Mouse (Mus musculus) midbrain, embryonic 10.5 days (tissue): ENCODE results near the gene 5330417H12Rik. TPM values are rescaled to one million over a fixed set of nuclear protein-coding genes. Genes with fewer than 3 reads are reported as not detected.

Experiments used
- DNase-seq: peaks from one replicate; pipeline ENCODE4 v3.0.0-alpha.2; 2017; ENCODE audit warnings: low spot score
- H3K27ac ChIP-seq: fragments of 300-500 bp; sonication (generic); replicated peaks from 2 replicates; pipeline ENCODE4 v1.5.1; 2016; ENCODE audit warnings: mild to moderate bottlenecking
- H3K27me3 ChIP-seq: fragments of 300-500 bp; sonication (generic); 2 replicates; pipeline ENCODE4 v1.6.1; 2016; ENCODE audit warnings: low read depth, mild to moderate bottlenecking; ENCODE audit not compliant: poor library complexity, severe bottlenecking
- H3K36me3 ChIP-seq: fragments of 300-500 bp; sonication (generic); 2 replicates; pipeline ENCODE4 v1.6.1; 2016; ENCODE audit warnings: mild to moderate bottlenecking, moderate library complexity
- H3K4me1 ChIP-seq: fragments of 300-500 bp; sonication (generic); 2 replicates; pipeline ENCODE4 v1.6.1; 2016
- H3K4me3 ChIP-seq: fragments of 300-500 bp; sonication (generic); 2 replicates; pipeline ENCODE4 v1.5.1; 2016; ENCODE audit warnings: mild to moderate bottlenecking, moderate library complexity
- H3K9me3 ChIP-seq: fragments of 300-500 bp; sonication (generic); replicated peaks from 2 replicates; pipeline ENCODE4 v1.6.1; 2016; ENCODE audit warnings: mild to moderate bottlenecking
- WGBS: fragments of 180-500 bp; shearing (Covaris S2); methylation state at CpG from one replicate; pipeline ENCODE4 v1.1.7; 2016; 5-methylcytosine and 5-hydroxymethylcytosine counted together
- polyA plus RNA-seq: library from polyadenylated mRNA; unstranded; fragments of >200 nt; fragmentation: Nextera tagmentation; extraction: Ambion mirVana; gene quantifications from 2 replicates; pipeline ENCODE4 v1.2.1, GENCODE M21; 2016

5330417H12Rik gene
- polyA plus RNA-seq, 1 experiment from 2014 or later = not detected

GRCm38 (mm10) chr7:107651821-107652220 is 26.9 kb upstream of the 5330417H12Rik start:
- H3K27ac ChIP-seq = no peak overlapping the region
- H3K27me3 ChIP-seq = no peaks in the 10 kb centered on the region
- no peak for DNase-seq
- H3K36me3 ChIP-seq = no peaks in the 10 kb centered on the region
- peaks cover 6% of the 10 kb centered on the region for H3K4me1 ChIP-seq
- no peak overlapping the region for H3K4me3 ChIP-seq
- WGBS = 71% methylated on average over 1 of the region's 1 CpGs
- no peaks in the 10 kb centered on the region for H3K9me3 ChIP-seq

DNA sequence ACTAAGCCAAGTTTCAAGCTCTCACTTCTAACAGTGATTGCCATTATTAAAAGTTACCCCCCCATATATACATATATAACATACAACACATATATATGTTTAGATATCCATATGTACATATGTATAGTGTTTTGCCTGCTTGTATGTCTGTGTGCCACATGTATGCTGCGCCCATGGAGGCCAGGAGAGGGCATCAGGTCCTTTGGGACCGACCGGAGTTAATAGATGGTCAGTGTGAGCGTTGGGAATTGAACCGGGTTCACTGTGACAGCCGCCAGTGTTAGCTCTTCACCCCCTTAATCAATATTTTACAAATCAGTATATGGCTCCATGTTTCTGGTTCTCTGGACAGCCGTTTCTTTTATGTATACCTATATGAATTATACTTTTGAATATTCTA is 25.0 kb upstream of the 5330417H12Rik start:
- H3K36me3 ChIP-seq = no peaks in the 10 kb centered on the region
- H3K9me3 ChIP-seq = 0 out of 2 replicates have a peak, but pooled peaks cover 1% of the 10 kb centered on the region
- no peak overlapping the region for H3K4me3 ChIP-seq
- no peaks in the 10 kb centered on the region for H3K27me3 ChIP-seq
- peaks cover 6% of the 10 kb centered on the region for H3K4me1 ChIP-seq
- H3K27ac ChIP-seq = no peak overlapping the region
- DNase-seq = no peak
- WGBS = 89% methylated on average over 7 of the region's 7 CpGs

- DNase-seq = no peak
- 88% methylated on average over 12 of the region's 12 CpGs for WGBS
Observed at GRCm38 (mm10) chr7:107648937-107649688, 24.2 kb upstream of the 5330417H12Rik start.

DNA sequence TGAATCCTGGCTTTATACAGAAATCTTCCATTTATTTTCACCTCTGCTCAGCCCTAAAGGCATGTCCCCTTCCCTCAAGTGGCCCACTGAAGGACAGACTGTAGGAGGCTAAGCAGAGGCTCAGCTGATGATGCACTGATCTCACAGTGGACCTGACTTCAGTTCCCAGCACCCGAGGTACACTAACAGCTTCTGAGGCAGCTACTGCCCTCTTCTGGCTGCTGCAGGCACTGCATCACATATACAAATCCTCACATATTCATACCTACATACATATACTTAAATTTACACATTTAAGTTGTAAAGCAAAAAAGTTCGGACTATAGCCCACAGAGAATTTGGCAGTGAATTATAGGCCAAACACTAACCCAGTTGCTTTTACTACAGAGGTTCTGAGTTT is 20.0 kb upstream of the 5330417H12Rik start:
- H3K4me3 ChIP-seq = no peak overlapping the region
- H3K4me1 ChIP-seq = peaks cover 6% of the 10 kb centered on the region
- no peaks in the 10 kb centered on the region for H3K36me3 ChIP-seq
- 89% methylated on average over 2 of the region's 2 CpGs for WGBS
- no peak for DNase-seq
- H3K27me3 ChIP-seq = no peaks in the 10 kb centered on the region
- H3K27ac ChIP-seq = no peak overlapping the region
- H3K9me3 ChIP-seq = 0 out of 2 replicates have a peak, but pooled peaks cover 3% of the 10 kb centered on the region

More at GRCm38 (mm10) chr7:107648937-107649688, 24.2 kb upstream of the 5330417H12Rik start:
- Histone ChIP-seq H3K9me3 (0 out of 2 replicates have a peak, but pooled peaks cover 3% of the 10 kb centered on the region), H3K27ac (no peak overlapping the region), H3K36me3 (no peaks in the 10 kb centered on the region), H3K27me3 (no peaks in the 10 kb centered on the region), H3K4me1 (peaks cover 6% of the 10 kb centered on the region), H3K4me3 (no peak overlapping the region)

DNA sequence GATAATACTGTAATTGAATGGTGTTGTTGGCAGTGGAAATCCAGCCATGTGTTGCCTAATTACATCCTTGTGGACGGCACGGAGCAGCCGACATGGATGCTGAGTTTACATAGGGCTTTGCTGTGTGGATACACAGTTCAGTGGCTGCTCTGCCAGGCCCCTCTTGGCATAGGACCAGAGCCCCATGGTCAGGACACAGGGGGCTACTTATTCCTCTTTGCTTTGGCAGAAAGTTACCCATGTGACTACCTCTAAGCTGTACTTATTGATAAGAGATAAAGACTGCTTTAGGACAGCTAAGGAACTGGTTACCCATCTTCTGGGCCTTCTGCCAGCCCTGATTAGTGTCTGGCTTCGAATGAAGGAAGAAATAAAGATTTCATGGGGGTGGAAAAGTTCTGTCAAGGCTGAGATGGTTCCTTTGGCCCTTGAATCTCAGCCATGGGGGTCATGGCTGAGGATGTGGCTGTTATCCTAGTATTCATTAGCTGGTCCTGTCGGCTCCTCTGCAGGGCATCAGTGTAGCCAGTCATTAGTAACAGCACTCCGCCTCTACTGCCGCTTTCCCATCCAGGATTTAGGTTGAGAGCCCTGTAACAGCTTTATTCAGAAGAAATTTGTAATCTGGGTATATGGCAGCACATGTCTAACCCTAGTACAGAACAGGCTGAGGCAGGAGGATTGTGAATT is 17.8 kb upstream of the 5330417H12Rik start:
- no peak for DNase-seq
- no peaks in the 10 kb centered on the region for H3K36me3 ChIP-seq
- H3K4me1 ChIP-seq = no peaks in the 10 kb centered on the region
- H3K9me3 ChIP-seq = 0 out of 2 replicates have a peak, but pooled peaks cover 3% of the 10 kb centered on the region
- no peak overlapping the region for H3K4me3 ChIP-seq
- WGBS = 89% methylated on average over 7 of the region's 7 CpGs
- no peaks in the 10 kb centered on the region for H3K27me3 ChIP-seq
- H3K27ac ChIP-seq = no peak overlapping the region

- no peak overlapping the region for H3K4me3 ChIP-seq
- no peaks in the 10 kb centered on the region for H3K4me1 ChIP-seq
- no peak for DNase-seq
- no peaks in the 10 kb centered on the region for H3K27me3 ChIP-seq
- H3K9me3 ChIP-seq = no peaks in the 10 kb centered on the region
- no peak overlapping the region for H3K27ac ChIP-seq
- H3K36me3 ChIP-seq = no peaks in the 10 kb centered on the region
- 90% methylated on average over 5 of the region's 5 CpGs for WGBS
Observed at GRCm38 (mm10) chr7:107638026-107638425, 13.1 kb upstream of the 5330417H12Rik start.

DNA sequence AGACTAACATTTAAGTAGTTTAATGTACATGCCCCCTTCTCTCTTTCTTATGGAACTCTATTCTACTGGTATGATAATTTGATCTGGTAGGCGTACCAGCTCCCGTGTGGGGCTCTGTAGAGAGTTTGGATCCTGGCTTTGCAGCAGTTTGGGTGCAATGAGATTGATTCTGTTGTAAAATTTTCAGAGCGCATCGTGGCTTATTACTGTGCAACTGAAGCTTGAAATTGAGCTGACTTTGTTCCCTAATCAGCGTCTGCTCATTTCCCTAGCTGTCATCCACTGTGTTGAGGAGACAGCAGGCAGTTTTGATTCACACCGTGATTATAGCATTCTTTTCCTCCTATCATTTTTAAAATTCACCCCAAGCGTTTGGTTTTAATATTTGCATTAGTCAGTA is 12.4 kb upstream of the 5330417H12Rik start:
- Histone ChIP-seq H3K36me3 (no peaks in the 10 kb centered on the region), H3K4me1 (no peaks in the 10 kb centered on the region), H3K27ac (no peak overlapping the region), H3K27me3 (no peaks in the 10 kb centered on the region), H3K4me3 (no peak overlapping the region), H3K9me3 (no peaks in the 10 kb centered on the region)
- DNase-seq = no peak
- WGBS = 90% methylated on average over 7 of the region's 7 CpGs

DNA sequence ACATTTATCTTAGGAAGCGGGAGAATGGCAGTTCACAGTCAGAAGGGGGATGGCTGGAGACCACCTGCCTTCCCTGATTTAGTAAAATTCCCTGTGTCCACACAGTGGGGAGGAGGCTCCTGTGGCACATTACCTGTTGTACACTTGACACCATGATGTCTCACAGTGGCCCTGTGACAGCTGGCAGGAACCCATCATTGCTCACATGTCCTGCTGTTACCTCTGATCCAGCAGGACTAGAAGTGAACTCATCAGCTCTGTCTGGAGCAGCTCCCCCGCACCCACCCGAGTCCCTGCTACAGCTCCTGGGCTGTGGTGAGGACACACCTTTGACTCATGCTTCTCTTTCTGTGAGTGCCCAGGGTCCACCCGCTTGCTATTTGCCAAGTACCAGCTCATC is 8.2 kb upstream of the 5330417H12Rik start:
- H3K27me3 ChIP-seq = no peaks in the 10 kb centered on the region
- no peak overlapping the region for H3K27ac ChIP-seq
- H3K4me1 ChIP-seq = no peaks in the 10 kb centered on the region
- no peak overlapping the region for H3K4me3 ChIP-seq
- no peak for DNase-seq
- no peaks in the 10 kb centered on the region for H3K36me3 ChIP-seq
- WGBS = 92% methylated on average over 4 of the region's 4 CpGs
- no peaks in the 10 kb centered on the region for H3K9me3 ChIP-seq

- Histone ChIP-seq H3K9me3 (no peaks in the 10 kb centered on the region), H3K36me3 (no peaks in the 10 kb centered on the region), H3K4me3 (no peak overlapping the region), H3K27me3 (no peaks in the 10 kb centered on the region), H3K27ac (no peak overlapping the region), H3K4me1 (no peaks in the 10 kb centered on the region)
- DNase-seq = no peak
Observed at GRCm38 (mm10) chr7:107628383-107628782, 3.4 kb upstream of the 5330417H12Rik start.

DNA sequence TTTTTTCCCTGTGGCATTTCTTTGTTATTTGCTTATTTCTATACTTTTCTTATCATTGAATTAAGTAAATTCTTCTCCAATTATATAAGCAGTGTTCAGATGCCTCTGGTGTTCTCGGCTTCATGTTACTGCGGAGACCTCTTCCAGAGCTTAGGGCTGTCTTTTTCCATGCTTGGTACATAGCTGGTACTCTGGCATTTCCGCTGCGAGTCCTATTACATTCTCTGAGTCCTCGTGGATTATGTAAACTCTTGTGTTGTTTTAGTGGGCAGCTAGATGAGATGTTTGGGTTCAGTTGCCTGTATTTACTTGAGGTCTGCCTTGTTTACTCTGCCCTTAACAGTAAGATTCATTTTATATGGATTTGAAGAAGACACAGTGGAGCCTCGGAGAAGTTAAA is 820 bp upstream of the 5330417H12Rik start:
- H3K4me1 ChIP-seq = no peaks in the 10 kb centered on the region
- H3K9me3 ChIP-seq = no peaks in the 10 kb centered on the region
- WGBS = 88% methylated on average over 6 of the region's 6 CpGs
- H3K4me3 ChIP-seq = no peak overlapping the region
- DNase-seq = no peak
- H3K27me3 ChIP-seq = no peaks in the 10 kb centered on the region
- no peaks in the 10 kb centered on the region for H3K36me3 ChIP-seq
- no peak overlapping the region for H3K27ac ChIP-seq

DNA sequence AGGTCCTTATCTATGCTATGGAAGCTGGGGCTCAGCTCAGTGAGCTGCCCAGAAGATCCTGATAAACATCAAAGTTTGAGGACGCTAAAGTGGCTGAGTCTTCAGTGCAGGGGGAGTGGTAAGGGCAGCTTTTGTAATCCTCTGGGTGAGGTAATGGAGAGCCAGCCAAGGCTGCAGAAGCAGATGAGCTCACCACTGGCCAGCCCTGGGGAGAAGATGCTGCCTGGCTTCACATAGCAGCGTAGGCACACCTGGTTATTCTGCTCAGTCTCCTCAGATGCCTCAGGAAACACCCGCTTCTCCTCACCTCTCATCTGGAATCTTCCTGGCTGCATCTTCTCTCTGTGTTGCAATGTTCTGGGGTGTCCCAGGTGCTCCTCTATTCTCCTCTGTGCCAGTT is 529 bp downstream of the 5330417H12Rik start:
- no peak overlapping the region for H3K4me3 ChIP-seq
- H3K36me3 ChIP-seq = no peaks in the 10 kb centered on the region
- no peak overlapping the region for H3K27ac ChIP-seq
- H3K4me1 ChIP-seq = no peaks in the 10 kb centered on the region
- H3K9me3 ChIP-seq = no peaks in the 10 kb centered on the region
- WGBS = 67% methylated on average over 3 of the region's 3 CpGs
- DNase-seq = no peak
- H3K27me3 ChIP-seq = no peaks in the 10 kb centered on the region

DNA sequence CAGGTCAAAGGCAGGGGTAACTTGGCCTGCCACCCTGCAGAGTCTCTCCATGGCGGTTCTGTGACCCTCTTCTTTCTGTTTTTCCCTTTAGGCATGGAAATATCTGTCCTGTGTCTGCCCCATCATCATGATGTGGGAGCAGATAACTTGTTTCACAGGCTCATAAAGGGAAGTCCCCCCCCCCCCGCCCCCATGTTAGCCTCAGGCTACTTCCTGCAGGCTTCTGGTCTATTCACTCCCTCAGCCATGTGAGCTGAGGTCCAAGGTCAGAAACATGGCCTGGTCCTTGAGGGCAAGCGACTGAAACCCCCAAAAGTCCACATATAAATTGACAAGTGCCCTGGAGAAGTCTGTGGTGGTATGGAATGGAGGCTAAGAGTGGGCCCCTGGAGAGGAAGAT is 4.8 kb downstream of the 5330417H12Rik start:
- Histone ChIP-seq H3K4me1 (no peaks in the 10 kb centered on the region), H3K36me3 (no peaks in the 10 kb centered on the region), H3K4me3 (no peak overlapping the region), H3K27ac (no peak overlapping the region; the same call in 1 of the 2 replicates), H3K27me3 (no peaks in the 10 kb centered on the region), H3K9me3 (no peaks in the 10 kb centered on the region)
- WGBS = 84% methylated on average over 3 of the region's 3 CpGs
- no peak for DNase-seq

- WGBS = 61% methylated on average over 4 of the region's 4 CpGs
- no peak overlapping the region for H3K27ac ChIP-seq
- no peaks in the 10 kb centered on the region for H3K27me3 ChIP-seq
- no peaks in the 10 kb centered on the region for H3K9me3 ChIP-seq
- H3K4me3 ChIP-seq = no peak overlapping the region
- DNase-seq = no peak
- no peaks in the 10 kb centered on the region for H3K36me3 ChIP-seq
- no peaks in the 10 kb centered on the region for H3K4me1 ChIP-seq
Observed at GRCm38 (mm10) chr7:107619225-107619624, 5.7 kb downstream of the 5330417H12Rik start.
